Mouse (Mus musculus) heart, adult 2 months (tissue): ENCODE measurements around the gene Kng1. TPM values are rescaled to one million over a fixed set of nuclear protein-coding genes. Genes with fewer than 3 reads are reported as not detected.

Source experiments
- DNase-seq, 2 experiments: peaks; one replicate each; pipeline ENCODE4 v3.0.0; 2021
- H3K27ac ChIP-seq: fragments of 200-600 bp; 2 replicates; pipeline ENCODE4 v1.8.1; 2022
- H3K27me3 ChIP-seq: fragments of 200-500 bp; 2 replicates; pipeline ENCODE4 v1.6.1; 2012; ENCODE audit warnings: mild to moderate bottlenecking, low read length, inconsistent platforms, mixed read lengths; ENCODE audit not compliant: control insufficient read depth, insufficient read depth
- H3K36me3 ChIP-seq: fragments of 200-500 bp; 2 replicates; pipeline ENCODE4 v1.6.1; 2012; ENCODE audit warnings: low read length, inconsistent platforms; ENCODE audit not compliant: control insufficient read depth, insufficient read depth
- H3K4me1 ChIP-seq: fragments of 200-500 bp; 2 replicates; pipeline ENCODE4 v1.6.1; 2011; ENCODE audit warnings: low read length; ENCODE audit not compliant: control insufficient read depth, insufficient read depth
- H3K4me3 ChIP-seq: fragments of 200-600 bp; 2 replicates; pipeline ENCODE4 v1.8.1; 2022
- H3K79me2 ChIP-seq: fragments of 200-500 bp; replicated peaks from 2 replicates; pipeline ENCODE4 v1.6.1; 2012; ENCODE audit warnings: mild to moderate bottlenecking, inconsistent platforms, low read length, moderate library complexity, mixed read lengths; ENCODE audit not compliant: control insufficient read depth, insufficient read depth
- H3K9ac ChIP-seq: fragments of 200-500 bp; 2 replicates; pipeline ENCODE4 v1.6.1; 2012; ENCODE audit warnings: low read depth, mild to moderate bottlenecking, control low read depth, inconsistent platforms, low read length, mixed read lengths
- CTCF ChIP-seq: fragments of 200-600 bp; IDR thresholded peaks from 2 replicates; pipeline ENCODE4 v1.8.1; 2022; ENCODE audit warnings: antibody characterized with exemption, mild to moderate bottlenecking, moderate library complexity
- EP300 ChIP-seq: fragments of 200-500 bp; IDR thresholded peaks from 2 replicates; pipeline ENCODE4 v1.6.1; 2011; ENCODE audit warnings: low read depth, low read length, control low read depth; ENCODE audit not compliant: insufficient read depth
- POLR2A ChIP-seq: fragments of 200-500 bp; IDR thresholded peaks from 2 replicates; pipeline ENCODE4 v1.6.1; 2011; ENCODE audit warnings: mild to moderate bottlenecking, low read depth, low read length, control low read depth; ENCODE audit not compliant: insufficient read depth
- WGBS: fragments of 180-500 bp; shearing (Covaris S2); methylation state at CpG from one replicate; pipeline ENCODE4 v1.1.7; 2018; 5-methylcytosine and 5-hydroxymethylcytosine counted together
- intact Hi-C: fragments of 180-260 bp; cut with DNase I; formaldehyde crosslinking; loops from one replicate; pipeline ENCODE4 v1.15.1; 2025
- microRNA-seq, 2 experiments: library from miRNA; unstranded; fragments of <30 nt; microRNA quantifications; one replicate each; pipeline ENCODE4 v1.2.0; 2021
- polyA plus RNA-seq: library from polyadenylated mRNA; depleted of rRNA; stranded (reverse); fragments of >200 nt; gene quantifications from 2 replicates; pipeline ENCODE4 v1.2.3, GENCODE M21; 2012; rRNA removed
- total RNA-seq, 2 experiments: library from RNA; stranded (reverse); gene quantifications; 2 replicates each; pipeline ENCODE4 v1.2.3; 2021

Gene Kng1
- total and polyA plus RNA-seq, 3 experiments, result not detected

- Histone ChIP-seq H3K27ac (peak within 1 kb of the TSS; percentile 96), H3K4me1 (peaks cover 2% of the 10 kb centered on the region; the same call in 1 of the 2 replicates), H3K36me3 (no peaks in the 10 kb centered on the region), H3K27me3 (no peaks in the 10 kb centered on the region), H3K79me2 (0 out of 2 replicates have a peak, but pooled peaks cover 1% of the 10 kb centered on the region), H3K9ac (peak within 1 kb of the TSS; percentile 87), H3K4me3 (peak within 1 kb of the TSS; percentile 80)
- peak; percentile 95 to 97 for DNase-seq
- WGBS, result under 1% methylated on average over 51 of the region's 51 CpGs
- TF ChIP-seq CTCF, result peak; percentile 61
- peak; percentile 91 for TF ChIP-seq POLR2A
- TF ChIP-seq EP300, result 0 out of 2 replicates have a peak, but pooled peaks have one; percentile 41
- intact Hi-C loops, result loop anchor here (1.0 kb wide), 1 partner anchor 21 kb away; the partner anchor contains the start of gene Eif4a2
These were observed 70.2 kb downstream of the Kng1 start, which contains the start of gene Rfc4 for GRCm38 (mm10) chr16:23127673-23128375. Gene Rfc4, minus strand, starts transcription at chr16:23127737.

- intact Hi-C loops, result no loop called here
- TF ChIP-seq POLR2A, result no peak
- TF ChIP-seq CTCF, result no peak
- TF ChIP-seq EP300, result no peak
- WGBS, result 86% methylated on average over 3 of the region's 3 CpGs
- H3K4me3 ChIP-seq, result no peak overlapping the region
- H3K4me1 ChIP-seq, result peaks cover 2% of the 10 kb centered on the region; the same call in 1 of the 2 replicates
- no peak overlapping the region for H3K27ac ChIP-seq
- H3K27me3 ChIP-seq, result no peaks in the 10 kb centered on the region
- H3K79me2 ChIP-seq, result 0 out of 2 replicates have a peak, but pooled peaks cover 1% of the 10 kb centered on the region
- no peak for DNase-seq
- no peaks in the 10 kb centered on the region for H3K36me3 ChIP-seq
- H3K9ac ChIP-seq, result no peak overlapping the region
These were observed 72.6 kb downstream of the Kng1 start for GRCm38 (mm10) chr16:23130303-23130702.

Small RNA genes within 50 kb of the gene (microRNA-seq; reads per million reads assigned to microRNA genes)
- 0.39 to 0.56 reads per million in 2 experiments for gene Gm49346

Other genes with a start within 250 kb of the Kng1 start
- not detected for gene Crygs, start 246.3 kb upstream of the Kng1 start, total RNA-seq
- not detected in 2 replicates for gene Crygs, start 246.3 kb upstream of the Kng1 start, polyA plus RNA-seq
- 10 to 100 TPM; 12.7 to 12.8 TPM for gene Tbccd1, start 200.2 kb upstream of the Kng1 start, total RNA-seq
- 10.3 and 16.1 TPM in 2 replicates for gene Tbccd1, start 200.2 kb upstream of the Kng1 start, polyA plus RNA-seq
- 10 to 100 TPM; 59.5 to 68.5 TPM for gene Dnajb11, start 200.0 kb upstream of the Kng1 start, total RNA-seq
- 13.0 and 19.3 TPM in 2 replicates for gene Dnajb11, start 200.0 kb upstream of the Kng1 start, polyA plus RNA-seq
- 1 to 10 TPM; 8.0 to 8.6 TPM for gene Ahsg, start 166.6 kb upstream of the Kng1 start, total RNA-seq
- 15.1 and 19.3 TPM in 2 replicates for gene Ahsg, start 166.6 kb upstream of the Kng1 start, polyA plus RNA-seq
- under 1 TPM; 0.27 to 0.57 TPM for gene Fetub, start 139.5 kb upstream of the Kng1 start, total RNA-seq
- gene Fetub, start 139.5 kb upstream of the Kng1 start, polyA plus RNA-seq, result 0.44 and 0.86 TPM in 2 replicates
- gene Hrg, start 106.8 kb upstream of the Kng1 start, total RNA-seq, result not detected
- 0.26 TPM in 1 of 2 replicates, not detected in the other for gene Hrg, start 106.8 kb upstream of the Kng1 start, polyA plus RNA-seq
- under 1 TPM in 1 of 2 experiments, not detected in 1; 0.21 TPM for gene Kng2, start 28.4 kb upstream of the Kng1 start, total RNA-seq
- gene Kng2, start 28.4 kb upstream of the Kng1 start, polyA plus RNA-seq, result 0.37 and 0.47 TPM in 2 replicates
- gene Eif4a2, start 49.6 kb downstream of the Kng1 start, total RNA-seq, result 100 to 1,000 TPM; 337 to 385 TPM
- 128 and 287 TPM in 2 replicates for gene Eif4a2, start 49.6 kb downstream of the Kng1 start, polyA plus RNA-seq
- 1 to 10 TPM; 6.2 to 7.3 TPM for gene Rfc4, start 69.9 kb downstream of the Kng1 start, total RNA-seq
- gene Rfc4, start 69.9 kb downstream of the Kng1 start, polyA plus RNA-seq, result 1.5 and 1.6 TPM in 2 replicates
- 10 to 100 TPM in 1 of 2 experiments, 1 to 10 TPM in 1; 5.9 to 13.6 TPM for gene Adipoq, start 88.7 kb downstream of the Kng1 start, total RNA-seq
- 26.4 and 52.5 TPM in 2 replicates for gene Adipoq, start 88.7 kb downstream of the Kng1 start, polyA plus RNA-seq
- gene St6gal1, start 166.9 kb downstream of the Kng1 start, total RNA-seq, result 1 to 10 TPM; 8.4 to 9.9 TPM
- 6.0 and 9.9 TPM in 2 replicates for gene St6gal1, start 166.9 kb downstream of the Kng1 start, polyA plus RNA-seq